Mouse (Mus musculus) kidney, postnatal 25 days (tissue): ENCODE measurements around the gene Emc1.
"Not testable (repeated sequence)": the region's sequence is repeated elsewhere in the genome, so short reads cannot be mapped to it uniquely, and the experiment has no call there.

ENCODE experiments used
- DNase-seq, 2 experiments: peaks; one replicate each; pipeline ENCODE4 v3.0.0; 2021; ENCODE audit warnings: mixed read lengths in 2 of 2

The Emc1 gene

DNA sequence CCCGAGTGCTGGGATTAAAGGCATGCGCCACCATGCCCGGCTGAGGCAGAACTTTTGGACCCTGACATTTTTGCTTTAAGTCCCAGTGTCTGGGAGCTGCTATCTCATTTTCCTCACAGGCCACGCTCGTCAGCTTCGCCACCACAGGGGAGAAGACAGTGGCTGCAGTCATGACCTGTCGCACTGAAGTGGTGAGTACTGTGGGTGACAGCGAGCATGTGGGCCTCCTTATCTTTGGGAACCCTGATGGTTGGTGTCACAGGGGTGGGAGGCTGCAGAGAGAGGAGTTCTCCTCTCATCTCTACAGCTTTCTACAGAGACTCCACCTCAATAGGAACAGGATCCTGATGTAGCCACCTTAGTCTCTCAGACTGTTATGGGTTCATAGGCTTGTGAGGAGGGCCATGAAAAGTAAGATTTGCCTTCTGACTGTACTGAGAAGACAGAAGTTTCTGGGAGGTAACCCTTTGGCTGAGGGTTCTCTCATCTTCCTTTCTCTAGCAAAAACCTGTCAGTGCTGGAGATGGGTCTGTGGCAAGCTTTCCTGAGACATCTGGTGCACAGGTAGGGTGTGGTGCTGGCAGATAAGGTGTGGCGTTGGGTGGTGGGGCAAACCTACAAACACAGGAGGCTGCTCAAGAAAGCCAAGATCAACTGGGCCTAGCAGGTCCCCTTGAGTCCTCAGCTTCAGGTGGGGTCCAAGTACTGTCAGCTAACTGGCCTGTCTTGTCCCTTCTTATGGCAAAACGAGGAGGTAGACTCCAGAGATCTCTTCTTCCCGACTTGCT is 8.6 kb downstream of the Emc1 start:
- DNase-seq = no peak

DNA sequence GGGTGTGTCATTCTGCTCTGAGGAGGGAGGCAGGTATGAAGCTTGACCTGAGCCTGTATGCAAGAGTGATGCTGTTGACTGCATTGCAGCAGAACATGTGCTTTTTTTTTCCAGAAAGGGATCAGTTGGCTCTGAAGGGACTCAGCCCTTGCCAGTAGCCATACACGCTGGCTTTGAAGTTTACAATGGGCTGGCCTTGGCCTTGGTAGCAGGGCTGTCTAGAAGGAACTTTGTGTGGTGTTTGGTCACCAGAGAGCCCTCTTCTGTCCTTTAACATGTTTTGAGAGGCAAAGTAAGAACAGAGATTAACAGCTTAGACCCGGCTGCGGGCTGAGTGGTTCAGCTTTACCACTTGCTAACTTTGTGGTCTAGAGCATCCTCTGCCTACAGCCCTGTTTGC is 14.9 kb downstream of the Emc1 start:
- peak in 1 of 2 experiments; percentile 30 for DNase-seq

DNA sequence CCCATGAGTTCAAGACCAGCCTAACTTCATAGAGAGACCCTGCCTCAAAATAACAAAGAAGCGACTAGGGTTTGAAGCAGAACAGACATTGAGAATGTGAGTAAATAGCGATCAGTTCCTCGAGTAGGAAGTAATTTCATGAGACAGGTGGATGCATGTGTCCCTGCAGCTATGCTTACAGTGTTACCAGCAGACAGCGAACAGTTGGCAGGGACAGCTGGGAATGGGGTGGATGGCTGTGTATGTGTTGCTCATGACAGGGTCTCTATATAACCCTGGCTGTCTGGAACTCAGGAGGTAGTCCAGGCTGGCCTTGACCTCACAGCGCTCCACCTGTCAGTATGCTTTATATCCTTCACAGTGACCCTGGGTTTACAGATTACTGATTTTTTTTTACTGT is 15.7 kb downstream of the Emc1 start:
- DNase-seq = no peak

DNA sequence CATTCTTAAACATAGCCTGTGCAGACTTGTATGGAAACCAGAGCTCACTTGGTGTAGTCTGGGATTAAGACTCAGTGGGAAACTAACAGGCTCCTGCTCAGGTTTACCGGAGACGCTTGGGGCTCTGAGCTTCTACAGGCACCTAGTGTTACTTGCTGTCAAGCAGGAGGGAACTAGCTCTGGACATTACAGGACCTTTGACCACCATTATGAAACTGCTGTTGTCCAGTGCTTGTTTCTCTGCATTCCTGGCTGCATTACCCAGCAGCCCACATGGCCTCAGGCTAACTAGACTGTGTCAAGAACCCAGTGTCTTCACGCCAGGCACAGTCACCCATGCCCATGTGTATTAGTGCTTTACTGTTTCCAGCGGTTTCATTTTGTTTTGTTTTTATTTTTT is 20.7 kb downstream of the Emc1 start:
- peak; percentile 9 to 77 for DNase-seq

DNA sequence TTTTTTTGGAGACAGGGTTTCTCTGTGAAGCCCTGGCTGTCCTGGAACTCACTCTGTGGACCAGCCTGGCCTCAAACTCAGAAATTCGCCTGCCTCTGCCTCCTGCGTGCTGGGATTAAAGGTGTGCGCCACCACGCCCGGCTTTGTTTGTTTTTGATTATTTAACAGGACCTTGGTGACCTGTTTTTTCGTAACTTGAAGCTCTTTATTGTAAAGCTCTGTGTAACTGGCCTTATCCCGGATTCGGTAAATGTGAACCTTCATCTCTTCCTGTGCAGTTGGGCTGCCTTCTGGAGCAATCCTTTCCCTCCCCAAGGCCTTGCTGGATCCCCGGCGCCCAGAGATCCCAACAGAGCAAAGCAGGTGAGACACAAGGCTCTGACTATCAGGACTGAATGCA is 21.1 kb downstream of the Emc1 start:
- no peak for DNase-seq

DNA sequence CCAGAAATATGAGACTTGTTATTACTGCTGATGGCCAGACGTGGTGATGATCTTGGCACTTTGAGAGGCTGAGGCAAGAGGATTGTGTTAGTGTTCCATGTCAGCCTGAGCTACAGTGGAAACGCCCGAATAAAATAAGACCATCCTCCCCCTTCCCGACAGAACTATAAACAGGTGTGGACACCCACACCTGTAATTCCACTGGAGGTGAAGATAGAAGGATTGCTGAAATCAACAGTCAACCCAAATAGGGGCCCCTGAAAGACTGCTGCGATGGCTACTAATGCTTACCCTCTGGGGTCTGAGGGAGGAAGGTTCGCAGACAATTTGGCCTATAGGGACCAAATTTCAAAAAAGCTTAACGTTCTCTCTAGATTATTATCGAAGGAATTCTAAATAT is 27.3 kb downstream of the Emc1 start:
- DNase-seq = no peak

DNA sequence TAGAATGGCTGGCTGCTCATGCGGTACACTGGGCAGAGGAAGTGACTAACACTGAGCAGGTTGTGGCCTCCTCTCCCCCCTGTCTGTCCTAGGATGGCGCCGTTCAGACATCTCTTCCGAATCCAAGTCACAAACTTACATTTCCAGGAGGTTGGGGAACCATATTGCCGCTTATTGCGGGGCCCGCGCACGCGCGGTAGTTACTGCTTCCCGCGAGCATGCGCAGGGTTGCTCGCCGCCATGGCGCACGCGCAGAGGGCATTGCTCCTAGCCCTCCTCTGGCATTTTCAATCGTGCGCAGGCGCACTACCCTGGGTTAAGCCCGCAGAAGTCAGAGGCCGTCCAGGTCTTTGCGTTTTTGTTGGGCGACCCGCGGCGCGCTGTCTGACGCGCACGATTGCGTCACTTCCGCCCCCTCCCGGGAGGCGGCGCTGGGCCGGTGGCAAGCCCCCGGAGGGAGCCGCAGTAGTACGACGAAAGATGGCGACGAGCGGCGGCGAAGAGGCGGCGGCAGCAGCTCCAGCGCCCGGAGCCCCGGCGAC is 27.9 kb downstream of the Emc1 start:
- peak; percentile 99 to 100 for DNase-seq

DNA sequence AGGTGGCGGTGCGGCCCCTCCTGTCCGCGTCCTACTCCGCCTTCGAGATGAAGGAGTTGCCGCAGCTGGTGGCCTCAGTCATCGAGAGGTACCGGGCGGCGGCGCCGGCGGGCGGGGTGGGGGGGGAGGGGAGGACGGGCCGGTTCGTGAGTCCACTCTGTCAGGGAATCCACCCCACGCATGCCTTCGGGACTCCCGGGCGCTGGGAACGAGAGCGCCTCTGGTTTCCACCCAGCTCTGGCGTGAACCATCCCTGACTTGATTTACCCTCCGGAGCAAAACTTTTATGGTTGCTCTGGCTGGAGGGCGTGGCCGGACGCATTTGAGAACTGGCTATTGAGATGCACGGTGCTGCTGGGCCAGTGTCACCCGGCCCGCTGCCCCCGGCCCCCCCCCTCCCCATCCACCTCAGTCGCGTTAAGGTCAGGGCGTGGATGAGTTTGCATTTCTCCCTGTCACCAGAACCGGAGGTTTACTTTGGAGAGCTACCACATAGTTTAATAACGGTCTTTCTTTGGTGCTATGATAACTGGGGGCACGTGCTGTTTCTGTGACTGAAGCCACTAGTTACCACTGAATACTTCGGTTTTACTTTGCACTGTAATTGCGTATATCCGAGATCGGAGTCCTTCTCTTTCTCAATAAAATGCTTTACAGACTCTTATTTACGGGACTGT is 28.5 kb downstream of the Emc1 start:
- DNase-seq = peak in 1 of 2 experiments; percentile 35

DNA sequence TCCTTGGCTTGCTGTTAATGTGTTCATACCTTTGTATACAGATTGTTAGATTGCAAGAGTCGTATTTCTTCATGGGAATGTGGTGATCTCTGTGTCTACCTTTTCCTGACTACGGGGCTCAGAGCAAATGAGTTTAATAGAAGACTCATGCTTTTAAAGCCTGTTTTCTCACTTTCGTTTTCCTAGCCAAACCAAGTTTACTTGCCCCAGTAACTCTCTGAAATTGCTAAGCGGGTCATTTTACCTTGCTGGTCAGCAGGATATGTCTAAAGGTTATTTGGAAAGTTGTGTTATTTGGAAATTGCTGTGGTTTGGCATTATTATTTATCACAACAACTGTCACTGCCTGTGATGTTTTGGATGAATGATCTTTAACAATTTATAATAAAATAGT is 29.1 kb downstream of the Emc1 start:
- DNase-seq = no peak

DNA sequence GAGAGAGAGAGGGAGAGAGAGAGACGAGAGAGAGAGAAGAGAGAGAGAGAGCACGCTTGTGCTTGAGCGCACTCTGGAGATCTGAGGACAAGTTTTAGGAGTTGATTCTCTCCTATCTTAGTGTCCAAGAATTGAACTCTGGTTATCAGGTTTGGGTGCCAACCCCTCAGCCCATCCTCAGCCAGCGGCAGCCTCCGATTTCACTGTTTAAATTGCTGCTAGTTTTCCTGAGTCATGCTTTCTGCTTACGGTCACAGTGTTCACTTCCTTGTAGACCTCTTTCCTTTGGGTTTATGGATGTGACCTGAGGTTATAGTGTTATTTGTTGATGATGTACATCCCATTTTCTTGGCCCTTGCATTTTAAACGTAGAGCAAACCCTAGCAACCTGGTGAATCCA is 29.8 kb downstream of the Emc1 start:
- DNase-seq = no peak

DNA sequence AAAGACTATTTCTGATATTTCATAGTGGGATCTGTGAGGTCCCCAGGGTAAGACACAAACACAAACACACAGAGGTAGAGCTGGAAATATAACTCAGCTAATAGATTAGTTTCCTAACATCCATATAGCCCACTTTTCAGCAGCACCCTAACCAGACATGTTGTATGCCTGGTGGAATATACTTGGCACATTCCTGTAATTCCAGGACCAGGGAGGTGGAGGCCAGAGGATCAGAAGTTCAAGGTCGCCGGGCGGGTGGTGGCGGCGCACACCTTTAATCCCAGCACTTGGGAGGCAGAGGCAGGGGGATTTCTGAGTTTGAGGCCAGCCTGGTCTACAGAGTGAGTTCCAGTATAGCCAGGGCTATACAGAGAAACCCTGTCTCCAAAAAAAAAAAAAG is 33.5 kb downstream of the Emc1 start:
- DNase-seq = not testable (repeated sequence)

DNA sequence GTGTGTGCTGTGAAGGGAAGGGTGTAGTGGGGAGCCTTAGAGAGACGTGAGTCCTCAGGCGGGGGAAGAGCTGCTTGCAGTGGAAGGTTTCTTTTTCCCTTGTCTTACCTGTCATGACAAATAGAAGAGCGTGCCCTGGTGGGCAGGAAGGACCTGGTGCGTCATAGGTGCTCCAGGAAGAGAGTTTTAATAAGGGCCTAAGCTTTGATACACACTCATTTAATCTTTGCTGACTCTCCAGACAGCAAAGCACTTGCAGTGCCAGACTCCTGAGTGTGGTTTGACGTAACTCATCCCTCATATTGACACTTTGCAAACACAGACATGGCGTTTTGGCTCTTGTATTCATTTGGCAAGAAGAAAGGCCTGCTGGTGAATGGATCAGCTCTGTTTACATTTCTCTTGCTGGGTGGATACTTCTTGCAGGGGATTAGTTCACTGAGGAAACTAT is 34.5 kb downstream of the Emc1 start:
- no peak for DNase-seq

DNA sequence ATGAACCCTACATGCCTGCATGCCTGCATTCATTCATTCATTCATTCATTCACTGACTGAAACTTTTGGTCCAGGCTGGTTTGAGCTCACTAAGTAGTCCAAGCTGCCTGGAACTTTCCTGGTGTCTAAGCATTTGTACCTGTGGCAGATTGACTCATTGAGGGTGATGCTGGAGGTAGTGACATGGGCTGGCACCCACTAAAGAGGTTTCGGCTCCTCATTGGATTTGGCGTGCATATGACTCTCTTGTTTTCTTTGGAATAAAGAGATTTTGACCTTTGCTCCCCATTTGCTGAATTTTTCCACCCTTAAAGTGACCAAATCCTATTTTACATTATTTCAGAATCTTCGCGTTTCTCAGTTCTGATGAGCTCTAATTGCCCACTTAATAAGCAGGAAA is 37.2 kb downstream of the Emc1 start:
- DNase-seq = no peak

DNA sequence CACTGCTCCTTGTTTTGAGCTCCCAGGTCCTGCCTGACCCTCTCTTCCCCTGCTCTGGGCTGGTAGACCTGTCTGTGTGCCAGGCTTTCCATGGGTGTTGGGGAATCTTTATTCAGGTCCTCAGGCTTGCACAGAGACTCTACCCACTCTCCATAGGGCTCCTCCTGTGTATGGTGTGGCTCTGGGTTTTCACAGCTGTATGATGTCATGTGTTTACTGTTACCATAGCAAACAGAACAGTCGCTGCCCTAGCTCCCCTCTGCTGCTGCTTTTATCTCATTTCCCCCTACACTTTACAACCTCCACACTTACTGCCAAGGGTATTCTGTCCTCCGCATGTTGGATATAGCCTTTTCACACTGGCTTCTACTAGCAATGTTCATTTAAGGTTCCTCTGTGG is 43.0 kb downstream of the Emc1 start:
- no peak for DNase-seq

DNA sequence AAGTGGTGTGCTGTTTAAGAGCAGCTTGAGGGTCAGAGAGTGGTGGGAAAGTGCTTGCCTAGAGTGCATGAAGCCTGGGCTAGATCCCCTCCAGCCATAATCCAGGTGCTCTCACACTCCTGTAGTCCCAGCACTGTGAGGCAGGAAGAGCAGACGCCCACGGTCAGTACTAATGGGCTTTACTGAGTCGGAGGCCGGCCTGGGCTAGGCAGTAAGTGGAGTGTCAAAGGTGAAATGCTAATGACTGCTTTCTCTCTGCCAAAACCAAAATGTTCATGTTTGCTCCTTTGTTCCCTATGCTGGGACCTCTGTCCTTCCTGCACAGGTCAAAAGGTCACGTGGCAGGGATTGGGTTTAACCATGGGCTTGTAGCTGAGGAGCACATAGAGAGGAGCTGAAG is 48.1 kb downstream of the Emc1 start:
- DNase-seq = no peak

DNA sequence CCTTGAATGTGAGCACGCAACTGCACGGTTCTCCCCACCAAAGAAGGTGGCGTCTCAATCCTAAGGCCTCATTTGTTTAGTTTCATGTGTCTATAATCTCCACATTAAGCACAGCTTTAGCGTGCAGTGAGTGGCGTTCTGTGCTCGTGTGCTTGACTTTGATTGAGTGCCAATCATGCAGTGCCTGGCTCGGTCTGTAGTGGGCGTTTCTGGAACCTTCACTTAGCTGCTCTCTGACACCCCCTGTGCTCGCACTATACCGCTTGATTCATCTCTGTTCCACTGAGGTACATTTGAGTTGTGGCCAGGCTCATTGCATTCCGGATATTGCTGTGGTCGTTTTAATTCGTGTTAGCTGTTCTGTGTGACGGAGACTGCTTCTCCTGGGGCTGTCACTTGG is 50.8 kb downstream of the Emc1 start:
- no peak for DNase-seq

DNA sequence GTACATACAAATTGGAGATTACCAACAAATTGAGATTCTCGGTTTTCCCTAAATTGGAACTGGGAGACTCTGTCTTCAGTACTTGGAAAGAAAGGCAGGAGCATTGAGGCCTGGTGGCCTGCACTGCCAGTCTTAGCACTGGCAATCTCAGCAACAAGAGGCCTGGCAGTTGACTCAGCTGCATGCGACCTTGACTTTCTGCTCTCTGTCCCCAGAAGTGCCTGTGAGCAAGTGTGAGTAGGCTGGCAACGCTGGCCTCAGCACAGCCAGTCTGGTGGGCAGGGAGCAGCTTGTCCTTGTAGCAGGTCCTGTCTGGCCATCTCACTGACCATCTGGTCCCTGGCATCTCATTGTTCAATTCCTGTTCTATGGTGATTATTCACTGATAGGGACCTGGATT is 59.0 kb downstream of the Emc1 start:
- DNase-seq = no peak

DNA sequence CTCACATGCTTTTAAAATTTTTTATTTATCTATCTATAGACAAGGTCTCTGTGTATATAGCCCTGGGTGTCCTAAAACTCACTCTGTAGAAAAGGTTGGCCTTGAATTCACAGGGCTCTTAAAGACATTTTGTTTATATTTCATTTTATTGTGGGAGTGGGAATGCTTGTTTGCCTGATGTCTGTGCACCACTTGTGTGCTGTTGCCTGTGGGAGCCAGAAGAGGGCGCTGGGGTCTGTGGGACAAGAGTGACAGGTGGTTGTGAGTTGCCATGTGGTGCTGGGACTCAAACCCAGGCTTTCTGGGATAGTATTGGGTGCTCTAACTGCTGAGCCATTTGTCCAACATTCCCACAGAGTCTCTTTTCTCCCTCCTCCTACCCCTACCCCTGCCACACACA is 65.5 kb downstream of the Emc1 start:
- DNase-seq = no peak

DNA sequence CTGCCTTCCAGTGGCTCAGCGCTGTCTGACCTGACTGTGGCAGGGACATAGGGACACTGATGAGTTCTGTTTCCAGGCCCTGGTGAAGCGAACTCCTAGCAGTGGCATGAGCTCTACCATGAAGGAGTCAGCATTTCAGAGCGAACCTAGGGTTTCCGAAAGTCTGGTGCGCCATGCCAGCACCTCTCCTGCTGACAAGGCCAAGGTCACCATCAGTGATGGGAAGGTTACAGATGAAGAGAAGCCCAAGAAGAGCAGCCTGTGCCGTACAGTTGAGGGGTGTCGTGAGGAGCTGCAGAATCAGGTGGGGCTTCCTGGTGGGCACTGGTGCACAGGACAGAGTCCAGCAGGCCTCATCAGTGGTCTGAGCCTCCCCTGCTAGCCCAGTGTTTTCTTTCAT is 69.2 kb downstream of the Emc1 start:
- DNase-seq = no peak

DNA sequence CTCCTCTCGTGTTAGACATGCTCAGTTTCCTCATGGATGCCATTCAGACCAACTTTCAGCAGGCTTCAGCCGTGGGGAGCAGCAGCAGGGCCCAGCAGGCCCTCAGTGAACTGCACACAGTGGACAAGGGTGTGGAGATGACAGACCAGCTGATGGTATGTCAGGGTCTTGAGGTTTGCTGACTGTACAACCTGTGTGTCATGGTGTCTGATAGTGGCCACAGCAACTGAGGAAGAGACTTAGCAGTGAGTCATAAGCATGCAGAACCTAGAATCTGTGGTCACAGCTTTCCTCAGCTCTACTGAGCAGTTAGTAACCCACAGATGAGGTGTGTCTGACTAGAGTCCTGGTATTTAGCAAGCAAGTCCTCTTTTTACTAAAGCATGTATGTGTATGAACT is 70.0 kb downstream of the Emc1 start:
- no peak for DNase-seq

DNA sequence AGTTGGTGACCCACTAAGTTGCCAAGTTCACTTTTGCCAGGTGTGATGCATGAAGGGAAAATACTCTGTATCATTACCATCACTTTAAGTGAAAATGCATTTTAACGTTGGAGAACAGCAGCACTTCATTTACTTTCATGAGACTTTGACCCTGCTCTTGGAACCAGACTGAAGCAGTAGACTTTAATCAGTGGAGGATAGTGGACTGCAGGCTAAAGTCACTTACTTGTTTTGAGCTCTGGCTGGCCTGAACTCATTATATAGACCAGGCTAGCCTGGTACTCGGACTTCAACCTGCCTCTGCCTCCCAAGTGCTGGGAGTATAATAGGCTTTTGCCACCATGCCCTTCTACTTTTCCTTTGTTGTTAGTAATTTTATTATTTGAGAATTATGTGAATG is 70.9 kb downstream of the Emc1 start:
- peak in 1 of 2 experiments; percentile 10 for DNase-seq
